Mouse (Mus musculus) left cerebral cortex, adult 18-20 months (tissue): ENCODE measurements at regions not wholly inside any gene's neighbourhood (a gene's known extent, or its start where the extent isn't known, plus 50 kb on each side); places are given as distances from the start of the nearest gene placed in this dataset.

Experiments
- DNase-seq, 2 experiments: peaks; one replicate each; pipeline ENCODE4 v3.0.0; 2021 to 2022; ENCODE audit warnings: low spot score in 2 of 2, mixed read lengths in 1 of 2

DNA sequence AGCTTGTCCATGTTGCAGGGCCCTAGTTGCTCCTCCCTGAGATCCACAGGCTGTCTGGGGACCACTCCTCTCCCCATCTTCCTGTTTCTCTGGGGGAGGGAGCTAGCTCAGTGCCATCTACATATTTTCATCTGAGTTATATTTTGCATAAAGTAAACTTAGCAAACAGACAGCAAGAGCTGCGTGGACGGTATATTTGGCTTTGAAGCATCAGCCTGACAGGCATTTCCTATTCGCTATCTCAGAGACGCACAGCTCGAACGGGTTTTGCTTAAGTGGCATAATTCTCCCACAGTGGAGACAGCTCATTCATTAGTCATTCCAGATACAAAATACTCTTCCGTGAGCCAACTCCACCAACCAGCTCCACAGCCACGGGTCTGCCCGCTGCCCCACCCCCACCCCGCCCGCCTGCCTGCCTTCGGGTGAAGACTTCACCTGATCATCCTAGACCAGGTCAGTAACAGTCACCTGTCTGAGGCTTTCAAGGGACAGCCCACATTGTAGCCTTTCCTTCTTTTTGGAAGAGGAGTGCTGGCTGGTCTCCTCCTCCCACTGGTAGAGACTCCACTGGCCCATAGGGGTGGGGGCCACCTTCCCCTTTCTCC lies 64.5 kb upstream of the Vps8 start:
- DNase-seq, result peak; percentile 35 to 58

DNA sequence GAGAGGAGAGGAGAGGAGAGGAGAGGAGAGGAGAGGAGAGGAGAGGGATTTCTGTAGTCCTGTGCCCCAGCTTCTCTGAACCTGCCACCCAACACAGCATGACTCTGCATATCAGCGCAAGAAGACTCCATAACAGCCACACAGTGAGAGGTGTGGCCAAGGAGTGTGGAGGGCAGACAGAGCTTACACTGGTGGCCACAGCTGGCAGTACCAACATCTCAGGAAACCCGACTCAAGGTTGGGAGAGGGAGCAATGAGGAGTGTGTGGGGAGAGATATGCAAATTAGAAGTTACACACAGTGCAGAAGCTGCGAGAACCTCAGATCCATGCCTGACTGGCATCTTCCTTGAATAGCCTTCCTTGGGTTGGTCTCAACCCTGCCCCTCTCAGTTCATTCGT lies 63.5 kb upstream of the Vps8 start:
- no peak for DNase-seq

DNA sequence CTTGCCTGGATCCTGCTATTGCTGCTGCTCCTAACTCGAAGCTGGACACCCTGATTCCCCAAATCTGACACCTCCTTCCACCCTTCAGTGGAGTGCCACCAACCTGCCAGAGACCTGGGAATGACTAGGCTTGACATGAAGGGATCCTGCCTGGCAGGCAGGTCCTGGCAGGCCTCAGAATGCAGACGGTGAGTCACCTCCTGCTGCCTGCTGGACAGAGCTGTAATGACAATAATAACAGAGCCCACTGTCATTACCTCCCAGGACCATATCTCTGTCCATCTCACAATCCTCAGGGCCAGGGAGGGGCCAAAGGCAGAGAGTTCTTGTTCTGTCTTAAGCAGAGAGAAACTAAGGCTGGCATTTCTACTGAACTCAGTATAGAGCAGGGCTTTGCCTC lies 61.5 kb upstream of the Vps8 start:
- no peak for DNase-seq

DNA sequence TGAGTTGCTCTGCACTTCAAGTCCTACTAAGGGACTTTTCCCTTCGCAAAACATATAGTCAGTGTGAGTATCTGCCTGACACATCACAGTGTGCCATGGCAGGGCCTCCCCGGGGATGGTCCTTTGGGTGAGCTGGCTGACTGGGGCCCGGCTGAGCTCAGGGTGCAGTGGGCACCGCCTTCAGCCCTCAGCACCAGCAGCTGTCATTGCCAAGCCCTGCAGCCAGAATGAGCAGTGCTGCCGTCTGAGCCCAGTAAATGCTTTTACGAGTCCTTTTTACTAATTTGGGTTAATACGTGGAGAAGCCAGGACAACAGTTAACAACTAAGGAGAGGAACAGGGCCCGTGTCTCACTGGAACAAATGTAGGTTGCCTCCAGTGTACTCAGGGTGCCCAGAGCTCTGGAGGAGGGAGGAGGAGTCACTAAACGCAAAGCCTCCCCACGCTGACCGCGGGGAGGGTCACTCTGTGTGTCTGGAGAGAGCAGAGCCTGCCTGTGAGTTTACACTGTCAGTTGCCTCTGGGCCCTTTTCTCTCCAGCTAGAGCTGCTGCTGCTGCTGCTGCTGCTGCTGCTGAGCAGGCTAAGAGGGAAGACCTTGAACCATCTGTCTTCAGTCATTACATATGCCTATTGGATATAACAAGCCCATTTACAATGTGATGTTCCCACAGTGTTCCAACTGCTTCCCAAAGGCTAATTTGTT lies 60.1 kb upstream of the Vps8 start:
- DNase-seq, result no peak

DNA sequence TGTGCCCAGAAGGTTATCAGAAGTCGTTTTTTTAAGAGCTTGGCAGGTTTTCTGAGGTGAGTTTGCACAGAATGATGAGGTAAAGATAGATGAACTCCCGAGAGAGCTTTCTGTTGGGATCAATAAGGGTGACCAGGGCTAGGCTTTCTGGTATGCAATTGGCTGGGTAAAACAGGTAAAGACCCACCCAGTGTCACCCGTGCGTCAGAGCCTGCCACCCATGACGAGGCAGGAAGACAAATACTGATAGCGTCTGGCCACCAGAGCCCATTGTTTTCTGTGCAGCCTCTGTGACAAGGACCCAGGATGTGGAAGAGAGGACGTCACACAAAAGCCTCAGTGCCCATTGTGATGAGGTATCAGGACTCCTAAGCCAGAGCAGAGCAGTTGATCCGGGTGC lies 58.0 kb upstream of the Vps8 start:
- DNase-seq, result no peak

DNA sequence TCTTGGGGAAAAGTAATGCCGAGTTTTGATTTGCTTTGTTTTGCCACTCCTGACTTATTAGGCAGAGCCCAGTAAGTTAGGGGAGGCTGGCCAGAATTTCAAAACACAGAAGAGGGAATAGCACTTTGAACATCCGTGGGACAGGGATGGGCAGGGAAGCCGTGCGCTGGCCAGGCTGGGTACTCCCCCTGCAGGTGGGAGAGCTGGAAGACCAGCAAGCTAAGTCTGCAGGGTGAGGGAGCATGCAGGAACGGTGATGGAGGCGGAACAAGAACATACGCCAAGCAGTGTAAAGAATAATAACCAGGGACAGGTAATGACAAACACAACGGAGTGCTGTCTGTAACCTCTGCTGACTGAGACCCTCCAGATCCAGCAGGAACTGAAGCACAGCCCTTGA lies 55.5 kb upstream of the Vps8 start:
- DNase-seq, result no peak

DNA sequence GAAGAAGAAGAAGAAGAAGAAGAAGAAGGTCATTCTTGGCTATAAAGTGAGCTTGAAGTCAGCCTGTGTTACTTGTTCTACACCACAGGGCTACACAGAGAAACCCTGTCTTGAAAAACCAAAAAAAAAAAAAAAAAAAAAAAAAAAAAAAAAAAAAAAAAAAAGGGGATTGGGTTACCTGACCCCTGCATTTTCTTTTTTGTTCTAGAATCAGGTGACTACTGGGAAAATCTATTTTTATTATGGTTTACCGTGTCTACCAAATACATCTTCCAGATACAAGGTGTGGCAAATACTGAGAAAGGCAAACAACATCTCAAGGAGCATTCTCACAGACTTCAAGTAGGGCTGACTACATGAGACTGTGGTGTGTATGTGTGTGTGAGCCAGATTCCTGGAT lies 54.1 kb upstream of the Vps8 start:
- DNase-seq, result no peak

DNA sequence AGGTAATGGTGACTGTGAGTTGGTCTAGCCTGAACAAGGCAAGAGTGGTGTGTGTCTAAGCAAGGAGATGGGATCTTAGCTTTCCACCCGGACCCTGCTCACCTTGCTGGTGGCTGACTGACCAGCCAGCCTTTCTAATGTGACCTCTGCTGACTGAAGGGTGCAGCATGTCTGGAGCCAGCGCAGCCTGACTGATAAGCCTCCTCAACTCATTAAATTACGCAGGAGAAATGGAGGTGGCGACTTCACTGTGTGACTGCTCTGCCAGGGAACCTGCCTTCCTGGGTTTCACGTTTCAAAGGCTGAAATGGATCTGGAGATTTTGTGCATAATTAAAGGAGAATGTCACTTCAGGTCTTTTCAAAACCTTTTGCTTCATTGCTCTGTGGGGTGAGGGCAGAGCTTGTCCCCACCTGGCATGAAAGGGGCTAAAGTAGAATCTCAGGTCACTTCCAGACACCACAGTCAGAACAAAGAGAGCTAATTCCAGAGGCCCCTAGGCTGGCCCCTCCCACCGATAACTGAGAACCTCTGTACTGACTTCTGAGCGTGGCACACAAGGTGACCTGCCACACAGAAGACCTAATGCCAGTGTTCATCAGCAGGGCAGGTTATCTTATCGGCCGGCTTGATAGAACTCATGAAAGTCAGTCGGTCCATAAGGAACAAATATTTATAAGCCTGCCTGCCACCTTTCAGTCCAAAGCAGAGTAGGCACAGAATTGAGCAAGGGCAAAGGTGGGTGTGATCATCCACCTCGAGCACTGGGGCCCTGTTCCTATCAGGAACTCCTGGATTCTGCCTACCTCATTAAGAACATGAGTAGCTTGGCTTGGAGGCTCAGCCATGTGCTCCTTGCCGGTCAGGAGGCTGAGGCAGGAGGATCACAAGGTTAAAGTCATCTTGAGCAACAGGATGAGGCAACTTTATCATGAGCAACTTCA lies 53.1 kb upstream of the Vps8 start:
- DNase-seq, result no peak
